Mouse (Mus musculus) cortical plate, adult 2 months (tissue): Measurements from ENCODE around the gene Stox2.

Experiments used
- CTCF ChIP-seq: fragments of 200-500 bp; IDR thresholded peaks from 2 replicates; pipeline ENCODE4 v1.5.1; 2011; ENCODE audit warnings: mild to moderate bottlenecking, control low read depth, low read length; ENCODE audit not compliant: insufficient read depth; ENCODE audit errors: extremely low read depth
- POLR2A ChIP-seq: fragments of 200-500 bp; IDR thresholded peaks from 2 replicates; pipeline ENCODE4 v1.6.1; 2011; ENCODE audit warnings: mild to moderate bottlenecking, low read length, control low read depth; ENCODE audit not compliant: insufficient read depth; ENCODE audit errors: extremely low read depth

- TF ChIP-seq CTCF (no peak), POLR2A (no peak)
Observed at GRCm38 (mm10) chr8:47145258-47145657, 300.9 kb downstream of the Stox2 start.
